Mouse (Mus musculus): ENCODE data around the gene Ampd3.

DNA sequence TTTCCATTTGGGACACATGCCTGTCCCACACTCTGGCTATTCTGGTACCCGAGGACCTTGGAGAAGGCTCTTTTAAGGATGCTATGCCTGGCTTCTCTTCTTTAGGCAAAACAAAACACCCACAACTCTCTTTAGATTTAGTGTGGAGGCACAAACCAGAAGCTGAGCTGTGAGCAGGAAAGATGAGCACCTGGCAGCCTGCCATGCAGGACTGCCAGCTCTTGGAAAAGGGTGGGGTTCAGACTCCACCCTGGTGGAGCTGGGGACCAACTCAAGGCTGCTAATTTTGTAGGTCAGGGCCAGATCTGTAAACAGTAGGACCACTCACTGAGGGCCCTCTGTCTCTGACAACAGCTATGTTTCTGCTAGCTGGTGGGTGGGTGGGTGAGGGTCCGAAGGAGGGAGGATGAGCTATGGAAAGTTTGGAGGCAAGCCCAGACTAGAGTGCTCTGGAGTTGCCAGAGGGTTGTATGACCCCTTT, 13.3 kb downstream of the Ampd3 start:
- TF ChIP-seq CTCF (IDR thresholded peaks at IDR 0.05; ENCODE audit: extremely low read depth, insufficient read length, insufficient replicate concordance, low read depth, low read length) (no peak), POLR2A (IDR thresholded peaks at IDR 0.05; ENCODE audit: low read depth, low read length) (no peak)

All from small intestine, adult 2 months (tissue).